Mouse (Mus musculus) embryonic facial prominence, embryonic 14.5 days (tissue): ENCODE measurements around the gene Smc5. TPM values are rescaled to one million over a fixed set of nuclear protein-coding genes. Genes with fewer than 3 reads are reported as not detected.

Experiments used
- ATAC-seq: fragments of 200-750 bp; cut with Nextera tagmentation; 2 replicates; pipeline ENCODE4 v1.8.0; 2017; ENCODE audit warnings: low read depth, moderate number of reproducible peaks, moderate TSS enrichment
- DNase-seq: peaks from one replicate; pipeline ENCODE4 v3.0.0-alpha.2; 2015; ENCODE audit warnings: low spot score
- H3K27ac ChIP-seq: fragments of 300-500 bp; sonication (generic); replicated peaks from 2 replicates; pipeline ENCODE4 v1.5.1; 2014; ENCODE audit warnings: low read depth, mild to moderate bottlenecking, low read length, moderate library complexity
- H3K27me3 ChIP-seq: fragments of 300-500 bp; sonication (generic); replicated peaks from 2 replicates; pipeline ENCODE4 v1.6.1; 2014; ENCODE audit warnings: low read length; ENCODE audit not compliant: control insufficient read depth, insufficient read depth
- H3K36me3 ChIP-seq: fragments of 300-500 bp; sonication (generic); 2 replicates; pipeline ENCODE4 v1.6.1; 2014; ENCODE audit warnings: low read length, mixed read lengths; ENCODE audit not compliant: control insufficient read depth, insufficient read depth
- H3K4me1 ChIP-seq: fragments of 300-500 bp; sonication (generic); 2 replicates; pipeline ENCODE4 v1.6.1; 2014; ENCODE audit warnings: antibody characterized with exemption, low read length; ENCODE audit not compliant: control insufficient read depth, insufficient read depth
- H3K4me2 ChIP-seq: fragments of 300-500 bp; sonication (generic); 2 replicates; pipeline ENCODE4 v1.6.1; 2014; ENCODE audit warnings: low read depth, mild to moderate bottlenecking, low read length, moderate library complexity, mixed read lengths
- H3K4me3 ChIP-seq: fragments of 300-500 bp; sonication (generic); 2 replicates; pipeline ENCODE4 v1.5.1; 2014; ENCODE audit warnings: low read depth, mild to moderate bottlenecking, low read length
- H3K9ac ChIP-seq: fragments of 300-500 bp; sonication (generic); 2 replicates; pipeline ENCODE4 v1.6.1; 2014; ENCODE audit warnings: low read depth, mild to moderate bottlenecking, low read length, moderate library complexity, mixed read lengths
- H3K9me3 ChIP-seq: fragments of 300-500 bp; sonication (generic); 2 replicates; pipeline ENCODE4 v1.6.1; 2016; ENCODE audit warnings: low read length; ENCODE audit not compliant: control insufficient read depth
- WGBS: fragments of 180-500 bp; shearing (Covaris S2); extraction: QIAGEN DNeasy Blood & Tissue Kit; methylation state at CpG from one replicate; pipeline ENCODE4 v1.1.7; 2014; 5-methylcytosine and 5-hydroxymethylcytosine counted together
- polyA plus RNA-seq: library from polyadenylated mRNA; unstranded; fragments of >200 nt; fragmentation: Nextera tagmentation; extraction: Ambion mirVana; gene quantifications from 2 replicates; pipeline ENCODE4 v1.2.1, GENCODE M21; 2014

Smc5 gene
- polyA plus RNA-seq, 1 experiment from 2014 or later: 31.2 TPM

- Histone ChIP-seq H3K27me3 (no peaks in the 10 kb centered on the region), H3K36me3 (no peaks in the 10 kb centered on the region), H3K9me3 (no peaks in the 10 kb centered on the region), H3K27ac (no peak overlapping the region), H3K4me3 (no peak overlapping the region), H3K9ac (no peak overlapping the region), H3K4me1 (no peaks in the 10 kb centered on the region), H3K4me2 (no peak overlapping the region)
- 95% methylated on average over 4 of the region's 4 CpGs for WGBS
- DNase-seq: no peak
- ATAC-seq: no peak
Observed at GRCm38 (mm10) chr19:23183493-23183892, 90.2 kb downstream of the Smc5 start.

GRCm38 (mm10) chr19:23178533-23178932, 95.2 kb downstream of the Smc5 start:
- H3K4me2 ChIP-seq: no peak overlapping the region
- H3K4me1 ChIP-seq: no peaks in the 10 kb centered on the region
- no peak overlapping the region for H3K9ac ChIP-seq
- no peak for DNase-seq
- ATAC-seq: no peak
- no peak overlapping the region for H3K27ac ChIP-seq
- no peaks in the 10 kb centered on the region for H3K27me3 ChIP-seq
- 90% methylated on average over 3 of the region's 3 CpGs for WGBS
- H3K4me3 ChIP-seq: no peak overlapping the region
- no peaks in the 10 kb centered on the region for H3K9me3 ChIP-seq
- H3K36me3 ChIP-seq: no peaks in the 10 kb centered on the region

GRCm38 (mm10) chr19:23175511-23175910, 98.2 kb downstream of the Smc5 start:
- Histone ChIP-seq H3K9ac (no peak overlapping the region), H3K9me3 (no peaks in the 10 kb centered on the region), H3K36me3 (no peaks in the 10 kb centered on the region), H3K4me3 (no peak overlapping the region), H3K27me3 (no peaks in the 10 kb centered on the region), H3K4me1 (no peaks in the 10 kb centered on the region), H3K4me2 (no peak overlapping the region), H3K27ac (no peak overlapping the region)
- DNase-seq: no peak
- 69% methylated on average over 2 of the region's 2 CpGs for WGBS
- ATAC-seq: no peak

GRCm38 (mm10) chr19:23175090-23175489, 98.6 kb downstream of the Smc5 start:
- 77% methylated on average over 3 of the region's 3 CpGs for WGBS

GRCm38 (mm10) chr19:23171136-23171535, 102.6 kb downstream of the Smc5 start:
- ATAC-seq (no peak), DNase-seq (no peak)
- WGBS: 90% methylated on average over 2 of the region's 2 CpGs

More at GRCm38 (mm10) chr19:23175090-23175489, 98.6 kb downstream of the Smc5 start:
- H3K4me3 ChIP-seq: no peak overlapping the region
- no peak for ATAC-seq
- no peak overlapping the region for H3K9ac ChIP-seq
- H3K4me1 ChIP-seq: no peaks in the 10 kb centered on the region
- no peak overlapping the region for H3K27ac ChIP-seq
- H3K36me3 ChIP-seq: no peaks in the 10 kb centered on the region
- no peak overlapping the region for H3K4me2 ChIP-seq
- no peaks in the 10 kb centered on the region for H3K9me3 ChIP-seq
- no peaks in the 10 kb centered on the region for H3K27me3 ChIP-seq
- no peak for DNase-seq

GRCm38 (mm10) chr19:23170476-23170875, 103.2 kb downstream of the Smc5 start:
- Histone ChIP-seq H3K27me3 (no peaks in the 10 kb centered on the region), H3K4me1 (no peaks in the 10 kb centered on the region), H3K27ac (no peak overlapping the region), H3K9ac (no peak overlapping the region), H3K36me3 (no peaks in the 10 kb centered on the region), H3K4me2 (no peak overlapping the region), H3K4me3 (no peak overlapping the region), H3K9me3 (no peaks in the 10 kb centered on the region)
- ATAC-seq: no peak
- 87% methylated on average over 5 of the region's 5 CpGs for WGBS
- no peak for DNase-seq

More at GRCm38 (mm10) chr19:23171136-23171535, 102.6 kb downstream of the Smc5 start:
- Histone ChIP-seq H3K9ac (no peak overlapping the region), H3K4me1 (no peaks in the 10 kb centered on the region), H3K4me2 (no peak overlapping the region), H3K27me3 (no peaks in the 10 kb centered on the region), H3K27ac (no peak overlapping the region), H3K36me3 (no peaks in the 10 kb centered on the region), H3K4me3 (no peak overlapping the region), H3K9me3 (no peaks in the 10 kb centered on the region)

GRCm38 (mm10) chr19:23169659-23170050, 104.0 kb downstream of the Smc5 start:
- WGBS: 90% methylated on average over 2 of the region's 2 CpGs
- Histone ChIP-seq H3K27me3 (no peaks in the 10 kb centered on the region), H3K4me2 (no peak overlapping the region), H3K27ac (no peak overlapping the region), H3K9me3 (no peaks in the 10 kb centered on the region), H3K4me1 (no peaks in the 10 kb centered on the region), H3K9ac (no peak overlapping the region), H3K36me3 (no peaks in the 10 kb centered on the region), H3K4me3 (no peak overlapping the region)
- DNase-seq (no peak), ATAC-seq (no peak)

- Histone ChIP-seq H3K4me1 (no peaks in the 10 kb centered on the region), H3K9ac (no peak overlapping the region), H3K4me3 (no peak overlapping the region), H3K27ac (no peak overlapping the region), H3K27me3 (no peaks in the 10 kb centered on the region), H3K36me3 (no peaks in the 10 kb centered on the region), H3K4me2 (no peak overlapping the region), H3K9me3 (no peaks in the 10 kb centered on the region)
- DNase-seq: no peak
- ATAC-seq: no peak
- WGBS: 86% methylated on average over 5 of the region's 5 CpGs
Observed at GRCm38 (mm10) chr19:23168899-23169658, 104.6 kb downstream of the Smc5 start.
